ENCODE assay signal across 13 mouse cellular contexts in the genomic region with DNA sequence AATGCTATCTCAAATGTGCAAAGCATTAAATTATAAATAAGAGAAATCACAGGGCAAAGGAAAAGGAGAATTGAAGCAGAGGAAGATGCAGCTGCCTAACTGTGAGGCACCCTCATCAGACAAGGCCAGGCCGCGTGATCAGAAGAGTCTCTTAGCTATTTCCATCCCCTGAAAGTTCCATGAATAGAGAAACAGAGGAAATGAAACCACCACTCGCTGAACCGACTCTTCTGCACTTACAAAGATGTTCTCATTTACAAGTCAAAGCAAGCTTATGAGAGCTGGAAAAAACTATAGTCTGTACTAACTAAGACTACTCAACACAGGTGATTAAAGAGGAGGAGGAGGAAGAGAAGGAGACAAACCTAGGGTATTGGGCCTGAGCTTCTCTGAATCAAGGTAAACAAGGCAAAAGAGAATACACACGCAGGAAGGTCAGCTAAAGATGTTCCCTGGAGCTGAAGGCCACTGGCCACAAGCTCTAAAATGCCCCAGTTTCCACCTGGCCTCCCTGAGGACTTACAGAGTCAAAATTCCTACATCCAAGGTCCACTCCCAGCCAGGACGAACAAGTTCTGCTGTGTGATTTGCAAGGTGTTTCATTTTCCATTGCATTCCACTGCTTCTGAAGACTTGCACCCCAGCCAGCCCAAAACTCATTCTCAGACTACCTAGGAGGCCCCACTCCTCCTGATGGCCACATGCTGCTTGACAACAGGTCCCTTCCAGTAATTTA. TPM values are rescaled to one million over a fixed set of nuclear protein-coding genes. Genes with fewer than 3 reads are reported as not detected.
DNase-seq lines count a peak whose midpoint lies in the region; ATAC-seq lines count a peak whose summit lies in the region.
"Had no signal": no experiment of that assay in that cellular context is flagged by ENCODE, and none has a peak within 500 bp of the region (broad histone marks: within the 10 kb centered on the region; RNA-seq: fewer than 3 reads in every experiment).

No protein-coding gene starts in this region.

- no peaks in the 10 kb centered on the region for H3K9me3 ChIP-seq in heart, embryonic 13.5 days
- H3K9me3 ChIP-seq: embryonic facial prominence, embryonic 12.5 days; limb, embryonic 15.5 days had no signal

- H3K4me3 ChIP-seq in heart, embryonic 13.5 days = no peak overlapping the region
- H3K4me3 ChIP-seq: embryonic facial prominence, embryonic 12.5 days; limb, embryonic 15.5 days had no signal

- 0 out of 2 replicates have a peak overlapping the region, but pooled peaks have one; percentile 1 for H3K4me2 ChIP-seq in heart, embryonic 13.5 days
- H3K4me2 ChIP-seq: embryonic facial prominence, embryonic 12.5 days; limb, embryonic 15.5 days; midbrain, embryonic 11.5 days had no signal

- H3K4me1 ChIP-seq in heart, embryonic 13.5 days = peaks cover 41% of the 10 kb centered on the region
- H3K4me1 ChIP-seq: limb, embryonic 15.5 days had no signal

- WGBS in heart, embryonic 13.5 days = 64% methylated on average over 6 of the region's 6 CpGs

- H3K9ac ChIP-seq in heart, embryonic 13.5 days = no peak overlapping the region
- H3K9ac ChIP-seq: embryonic facial prominence, embryonic 12.5 days; forebrain, postnatal 0 days; limb, embryonic 15.5 days had no signal

- no peaks in the 10 kb centered on the region for H3K27me3 ChIP-seq in heart, embryonic 13.5 days (replicated peaks)
- H3K27me3 ChIP-seq: embryonic facial prominence, embryonic 12.5 days; limb, embryonic 15.5 days had no signal

- no peak for ATAC-seq in heart, embryonic 13.5 days (ENCODE audit: extremely low read depth, insufficient number of reproducible peaks, low FRiP score, low TSS enrichment)
- ATAC-seq in megakaryocyte, adult 5-6 weeks (ENCODE audit: poor library complexity, severe bottlenecking) = peak; percentile 48
- ATAC-seq in activated CD4-positive, CD25-positive, alpha-beta regulatory T cell, adult 4 months = no peak
- ATAC-seq: forebrain, postnatal 0 days; intestine, postnatal 0 days had no signal

- H3K36me3 ChIP-seq in heart, embryonic 13.5 days = no peaks in the 10 kb centered on the region
- H3K36me3 ChIP-seq: embryonic facial prominence, embryonic 12.5 days; limb, embryonic 15.5 days had no signal

- DNase-seq in heart, postnatal 4 days = no peak
- DNase-seq in lung, postnatal 36 days = peak; percentile 51
- DNase-seq in lung, postnatal 10 days = no peak
- peak; percentile 16 for DNase-seq in thymus, postnatal 25 days
- no peak for DNase-seq in adrenal gland, postnatal 36 days
- DNase-seq: forebrain, postnatal 0 days had no signal

- no peak overlapping the region for H3K27ac ChIP-seq in heart, embryonic 13.5 days (replicated peaks)
- H3K27ac ChIP-seq: embryonic facial prominence, embryonic 12.5 days; limb, embryonic 15.5 days had no signal

RNA-seq across cellular contexts. Expression of a gene that starts 5.2 kb away (rescaled TPM):
- 39.4 and 40.8 TPM in 2 replicates for polyA plus RNA-seq in heart, embryonic 13.5 days (2015; fragmentation: Nextera tagmentation; extraction: Ambion mirVana)
- 10 to 100 TPM; 50.3 to 52.8 TPM for total RNA-seq in heart, postnatal 4 days (2021)
- 57.3 and 65.8 TPM in 2 replicates for total RNA-seq in megakaryocyte, adult 5-6 weeks (2015)
- 52.9 and 59.6 TPM in 2 replicates for total RNA-seq in megakaryocyte, adult 5-6 weeks (2017)
- polyA plus RNA-seq in activated CD4-positive, CD25-positive, alpha-beta regulatory T cell, adult 4 months (2017; shearing (Covaris generic)) = 10 to 100 TPM; 61.4 to 80.0 TPM
- 10 to 100 TPM; 47.5 to 54.7 TPM for total RNA-seq in adrenal gland, postnatal 36 days (2021)

Comparison
In these comparisons a context has a peak if more than half of its experiments do, and no peak if none do; other contexts are left out.
1. DNase-seq: peak in lung, postnatal 36 days (single experiment) and thymus, postnatal 25 days (single experiment); none in heart, postnatal 4 days (single experiment), lung, postnatal 10 days (single experiment) and adrenal gland, postnatal 36 days (0 of 2).